Mouse (Mus musculus): ENCODE measurements around the gene Frs3.

GRCm38 (mm10) chr17:47730633-47731575, 42.1 kb downstream of the Frs3 start:
- TF ChIP-seq CTCF (IDR thresholded peaks at IDR 0.05; ENCODE audit: control insufficient read depth, insufficient read depth, insufficient read length) (no peak), MYOD1 (IDR thresholded peaks at IDR 0.05; ENCODE audit: control insufficient read depth, insufficient read length, low read depth) (no peak), MYOG (IDR thresholded peaks at IDR 0.05; ENCODE audit: control insufficient read depth, extremely low read depth, insufficient read length) (no peak)
